Mouse (Mus musculus): ENCODE measurements around the gene Gm20388. TPM values are rescaled to one million over a fixed set of nuclear protein-coding genes. Genes with fewer than 3 reads are reported as not detected.

Gm20388 gene
- polyA plus RNA-seq, 1 experiment from 2014 or later = 3.6 TPM

DNA sequence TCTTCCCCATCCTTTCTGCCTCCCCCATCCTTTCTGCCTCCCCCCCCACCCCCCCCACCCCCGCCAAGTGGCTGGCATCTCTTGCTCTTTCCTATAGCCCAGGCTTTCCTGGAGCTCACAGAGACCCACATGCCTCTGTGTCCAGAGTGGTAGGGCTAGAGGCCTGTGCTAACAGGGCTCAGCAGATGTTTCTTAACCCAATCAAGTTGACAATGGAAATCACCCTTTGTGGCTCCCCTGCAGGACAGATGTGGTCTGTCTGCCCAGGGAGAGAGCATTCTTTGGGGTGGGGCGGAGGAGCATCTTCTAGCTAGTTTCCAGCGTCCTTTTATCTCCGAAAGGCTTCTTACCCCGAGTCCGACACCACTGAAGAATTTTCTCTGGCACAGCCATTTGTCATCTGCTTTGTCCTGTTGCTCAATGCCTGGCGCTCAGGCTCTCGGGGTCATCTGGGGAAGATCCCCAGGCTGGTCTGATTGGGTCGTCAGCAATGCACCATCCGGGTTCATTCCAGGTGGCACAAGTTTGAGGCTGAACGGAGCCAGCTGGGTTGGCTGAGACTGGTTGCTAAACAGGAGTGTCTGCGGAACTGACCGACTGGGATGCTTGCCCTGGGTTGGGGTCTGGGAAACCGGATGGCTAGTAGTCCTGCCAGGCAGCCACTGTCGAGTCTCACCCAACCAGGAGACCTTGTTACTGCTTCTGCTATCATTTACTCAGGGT lies 2157.3 kb downstream of the Gm20388 start:
- Histone ChIP-seq H3K27ac (replicated peaks) (0 out of 2 replicates have a peak overlapping the region, but pooled peaks have one; percentile 14), H3K4me1 (peaks cover 34% of the 10 kb centered on the region), H3K9me3 (no peaks in the 10 kb centered on the region), H3K36me3 (replicated peaks) (no peaks in the 10 kb centered on the region), H3K4me3 (no peak overlapping the region), H3K27me3 (replicated peaks; ENCODE audit: low read depth, poor library complexity, severe bottlenecking) (peaks cover 54% of the 10 kb centered on the region)
- no peak for DNase-seq (ENCODE audit: low spot score)
- WGBS = 77% methylated on average over 15 of the region's 15 CpGs

- H3K36me3 ChIP-seq (replicated peaks) = no peaks in the 10 kb centered on the region
- H3K27ac ChIP-seq (replicated peaks) = no peak overlapping the region
- WGBS = 86% methylated on average over 13 of the region's 13 CpGs
- H3K9me3 ChIP-seq = no peaks in the 10 kb centered on the region
- no peak overlapping the region for H3K4me3 ChIP-seq
- peaks cover 59% of the 10 kb centered on the region for H3K27me3 ChIP-seq (replicated peaks; ENCODE audit: low read depth, poor library complexity, severe bottlenecking)
- peaks cover 31% of the 10 kb centered on the region for H3K4me1 ChIP-seq
- no peak for DNase-seq (ENCODE audit: low spot score)
Observed at GRCm38 (mm10) chr8:122068609-122069008, 2158.0 kb downstream of the Gm20388 start.

DNA sequence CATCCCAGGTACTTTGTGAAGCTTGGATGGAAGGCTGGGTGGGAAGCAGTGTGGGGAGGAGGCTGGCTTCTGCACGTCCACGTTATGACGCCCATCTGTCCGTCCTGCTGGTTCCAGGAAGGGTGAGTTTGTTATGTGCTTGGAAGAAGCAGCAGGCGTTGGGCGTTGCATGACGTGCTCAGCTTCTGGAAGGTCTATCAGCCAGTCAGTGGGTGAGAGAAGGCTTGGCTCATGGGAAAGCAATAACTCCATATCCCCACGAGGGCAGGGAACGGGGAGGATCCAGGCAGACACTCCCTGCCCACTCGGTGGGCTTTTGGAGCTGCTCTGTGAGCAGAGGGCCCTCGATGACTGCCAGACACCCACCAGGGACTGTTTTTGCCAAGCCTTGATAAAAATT lies 2158.6 kb downstream of the Gm20388 start:
- no peak overlapping the region for H3K4me3 ChIP-seq
- no peak for DNase-seq (ENCODE audit: low spot score)
- H3K36me3 ChIP-seq (replicated peaks) = no peaks in the 10 kb centered on the region
- peaks cover 33% of the 10 kb centered on the region for H3K4me1 ChIP-seq
- H3K9me3 ChIP-seq = no peaks in the 10 kb centered on the region
- H3K27ac ChIP-seq (replicated peaks) = peak overlapping the region; percentile 24; the same call in 1 of the 2 replicates
- H3K27me3 ChIP-seq (replicated peaks; ENCODE audit: low read depth, poor library complexity, severe bottlenecking) = peaks cover 57% of the 10 kb centered on the region
- 88% methylated on average over 11 of the region's 11 CpGs for WGBS

DNA sequence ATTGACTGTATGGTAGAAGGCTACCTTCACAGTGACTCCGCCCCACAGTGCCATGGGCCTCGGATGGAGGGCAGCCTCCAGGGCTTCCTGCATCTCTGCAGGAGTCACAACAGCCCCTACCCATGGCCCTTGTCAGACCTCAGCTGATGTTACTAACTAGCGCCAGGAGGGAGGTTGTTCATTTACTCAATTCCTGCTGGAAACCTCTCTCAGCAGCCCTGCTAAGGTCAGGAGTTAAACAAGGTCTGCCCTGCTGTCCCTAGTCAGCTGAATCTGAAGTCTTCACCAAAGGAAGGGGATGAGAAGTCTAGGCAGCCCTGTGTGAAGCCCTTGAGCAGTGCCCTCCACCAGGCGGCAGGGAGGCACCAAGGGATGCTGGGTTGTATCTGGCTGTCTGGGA lies 2160.6 kb downstream of the Gm20388 start:
- WGBS = 62% methylated on average over 4 of the region's 4 CpGs
- Histone ChIP-seq H3K27me3 (replicated peaks; ENCODE audit: low read depth, poor library complexity, severe bottlenecking) (peaks cover 60% of the 10 kb centered on the region), H3K4me3 (no peak overlapping the region), H3K4me1 (peaks cover 38% of the 10 kb centered on the region), H3K36me3 (replicated peaks) (no peaks in the 10 kb centered on the region), H3K9me3 (no peaks in the 10 kb centered on the region), H3K27ac (replicated peaks) (no peak overlapping the region)
- DNase-seq (ENCODE audit: low spot score) = no peak

DNA sequence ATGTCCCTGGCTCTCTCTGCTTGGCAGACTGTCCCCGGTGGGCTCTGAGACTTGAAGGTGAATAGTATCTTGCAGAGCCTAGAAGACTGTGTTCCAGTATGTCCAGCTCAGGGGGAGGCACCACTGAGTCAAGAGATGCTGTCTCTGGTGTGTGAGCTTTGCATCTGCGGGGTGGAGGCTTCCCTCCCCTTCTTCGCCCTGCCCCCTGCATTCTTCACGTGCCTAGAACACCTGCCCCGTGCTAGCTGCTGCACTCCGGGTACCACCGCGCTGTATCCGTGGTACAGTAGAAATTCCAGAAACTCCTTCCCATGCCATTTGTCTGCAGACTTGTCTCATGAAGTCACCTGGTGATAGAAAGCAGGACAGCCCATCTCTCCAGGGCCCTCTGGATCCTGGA lies 2163.3 kb downstream of the Gm20388 start:
- no peak overlapping the region for H3K27ac ChIP-seq (replicated peaks)
- 83% methylated on average over 9 of the region's 9 CpGs for WGBS
- H3K9me3 ChIP-seq = no peaks in the 10 kb centered on the region
- H3K4me1 ChIP-seq = peaks cover 50% of the 10 kb centered on the region
- H3K4me3 ChIP-seq = no peak overlapping the region
- H3K27me3 ChIP-seq (replicated peaks; ENCODE audit: low read depth, poor library complexity, severe bottlenecking) = peaks cover 67% of the 10 kb centered on the region
- DNase-seq (ENCODE audit: low spot score) = no peak
- H3K36me3 ChIP-seq (replicated peaks) = no peaks in the 10 kb centered on the region

DNA sequence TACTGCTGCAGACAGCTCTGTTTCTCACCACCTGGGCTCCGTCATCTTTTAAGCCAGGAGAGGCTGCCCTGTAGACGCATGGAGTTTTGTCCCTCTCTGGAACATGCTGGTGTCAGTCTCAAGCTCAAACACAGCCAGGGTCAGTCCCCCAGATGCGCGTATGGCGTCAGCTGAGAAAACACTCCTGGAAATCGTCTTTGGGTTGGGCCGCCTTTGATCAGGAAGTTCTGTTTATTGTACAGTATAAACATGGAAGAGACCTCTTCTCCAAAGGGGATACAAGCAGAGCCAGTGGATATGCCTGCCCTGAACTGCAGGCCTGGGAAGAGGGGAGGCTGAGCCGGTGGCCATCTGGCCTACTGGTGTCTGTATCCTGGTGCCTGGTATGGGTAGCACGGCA lies 2163.8 kb downstream of the Gm20388 start:
- H3K9me3 ChIP-seq = no peaks in the 10 kb centered on the region
- peaks cover 54% of the 10 kb centered on the region for H3K4me1 ChIP-seq
- 74% methylated on average over 9 of the region's 9 CpGs for WGBS
- H3K27me3 ChIP-seq (replicated peaks; ENCODE audit: low read depth, poor library complexity, severe bottlenecking) = peaks cover 63% of the 10 kb centered on the region
- no peaks in the 10 kb centered on the region for H3K36me3 ChIP-seq (replicated peaks)
- H3K27ac ChIP-seq (replicated peaks) = no peak overlapping the region
- H3K4me3 ChIP-seq = no peak overlapping the region
- DNase-seq (ENCODE audit: low spot score) = peak; percentile 43

GRCm38 (mm10) chr8:122074977-122075376 lies 2164.3 kb downstream of the Gm20388 start:
- H3K36me3 ChIP-seq (replicated peaks) = no peaks in the 10 kb centered on the region
- H3K27me3 ChIP-seq (replicated peaks; ENCODE audit: low read depth, poor library complexity, severe bottlenecking) = peaks cover 59% of the 10 kb centered on the region
- 81% methylated on average over 4 of the region's 4 CpGs for WGBS
- no peak for DNase-seq (ENCODE audit: low spot score)
- no peak overlapping the region for H3K27ac ChIP-seq (replicated peaks)
- H3K4me1 ChIP-seq = peaks cover 60% of the 10 kb centered on the region
- no peaks in the 10 kb centered on the region for H3K9me3 ChIP-seq
- no peak overlapping the region for H3K4me3 ChIP-seq

DNA sequence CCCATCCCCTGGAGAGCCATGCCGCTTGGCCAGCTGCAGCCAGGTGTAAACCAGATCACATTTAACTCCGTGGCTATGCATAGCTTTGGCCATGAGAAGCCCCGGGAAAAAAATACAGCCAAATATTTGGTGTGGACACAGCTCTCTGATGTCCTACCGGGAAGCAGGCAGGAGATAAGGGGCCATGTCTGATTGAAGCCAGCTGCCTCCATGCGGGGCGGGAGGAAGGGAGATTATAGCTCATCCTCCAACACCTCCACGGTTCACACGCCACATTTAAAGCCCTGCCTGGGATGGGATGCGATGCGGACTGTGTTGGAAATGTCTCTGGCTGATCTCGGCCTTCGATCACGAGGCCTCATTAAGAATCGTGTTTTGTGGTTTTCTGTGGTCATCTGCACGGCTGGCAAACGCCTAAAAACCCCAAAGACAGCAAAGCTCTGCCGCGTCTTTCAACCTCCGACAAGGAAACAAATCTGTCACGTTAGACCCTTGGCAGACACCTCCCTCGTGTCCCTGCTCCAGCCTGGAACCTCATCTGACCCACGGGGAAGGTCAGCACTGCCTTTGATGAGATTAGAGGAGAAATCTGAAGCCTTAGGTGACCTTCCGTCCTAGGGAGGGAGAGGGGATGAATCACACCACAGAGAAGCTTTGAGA lies 2165.7 kb downstream of the Gm20388 start:
- Histone ChIP-seq H3K27ac (replicated peaks) (no peak overlapping the region), H3K9me3 (no peaks in the 10 kb centered on the region), H3K4me1 (peaks cover 60% of the 10 kb centered on the region), H3K27me3 (replicated peaks; ENCODE audit: low read depth, poor library complexity, severe bottlenecking) (peaks cover 60% of the 10 kb centered on the region), H3K4me3 (no peak overlapping the region), H3K36me3 (replicated peaks) (no peaks in the 10 kb centered on the region)
- DNase-seq (ENCODE audit: low spot score) = no peak
- WGBS = 51% methylated on average over 23 of the region's 23 CpGs

DNA sequence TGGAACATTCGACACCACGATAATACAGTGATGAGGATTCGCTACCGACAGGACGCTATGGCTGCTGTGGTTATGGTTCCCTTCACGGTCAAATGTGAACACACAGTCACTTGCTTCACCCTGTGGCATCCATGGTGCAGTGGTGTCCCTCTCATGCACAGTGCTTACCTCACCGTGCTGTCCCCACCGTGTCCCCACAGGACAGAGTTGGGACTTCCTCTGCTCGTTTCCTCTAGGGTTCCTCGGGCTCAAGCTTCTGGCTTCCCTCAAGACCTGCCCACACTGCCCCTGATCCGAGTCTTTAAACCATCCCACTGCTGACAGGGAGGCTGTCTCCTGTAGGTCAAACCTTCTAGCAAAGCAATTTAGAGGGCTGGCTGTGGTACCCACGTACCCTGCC lies 2167.7 kb downstream of the Gm20388 start:
- Histone ChIP-seq H3K36me3 (replicated peaks) (no peaks in the 10 kb centered on the region), H3K27me3 (replicated peaks; ENCODE audit: low read depth, poor library complexity, severe bottlenecking) (peaks cover 60% of the 10 kb centered on the region), H3K4me1 (peaks cover 59% of the 10 kb centered on the region), H3K27ac (replicated peaks) (no peak overlapping the region), H3K4me3 (no peak overlapping the region), H3K9me3 (no peaks in the 10 kb centered on the region)
- WGBS = 87% methylated on average over 12 of the region's 12 CpGs
- no peak for DNase-seq (ENCODE audit: low spot score)

GRCm38 (mm10) chr8:122079093-122079492 lies 2168.5 kb downstream of the Gm20388 start:
- no peak overlapping the region for H3K27ac ChIP-seq (replicated peaks)
- 56% methylated on average over 6 of the region's 6 CpGs for WGBS
- H3K4me3 ChIP-seq = no peak overlapping the region
- no peaks in the 10 kb centered on the region for H3K36me3 ChIP-seq (replicated peaks)
- peaks cover 57% of the 10 kb centered on the region for H3K4me1 ChIP-seq
- H3K9me3 ChIP-seq = no peaks in the 10 kb centered on the region
- DNase-seq (ENCODE audit: low spot score) = no peak
- H3K27me3 ChIP-seq (replicated peaks; ENCODE audit: low read depth, poor library complexity, severe bottlenecking) = peaks cover 55% of the 10 kb centered on the region

GRCm38 (mm10) chr8:122080347-122080746 lies 2169.7 kb downstream of the Gm20388 start:
- Histone ChIP-seq H3K4me1 (peaks cover 55% of the 10 kb centered on the region), H3K27ac (replicated peaks) (no peak overlapping the region)
- 59% methylated on average over 5 of the region's 5 CpGs for WGBS

GRCm38 (mm10) chr8:122083401-122083800 lies 2172.8 kb downstream of the Gm20388 start:
- Histone ChIP-seq H3K36me3 (replicated peaks) (no peaks in the 10 kb centered on the region), H3K27me3 (replicated peaks; ENCODE audit: low read depth, poor library complexity, severe bottlenecking) (peaks cover 40% of the 10 kb centered on the region; the same call in 1 of the 2 replicates)

More at GRCm38 (mm10) chr8:122080347-122080746, 2169.7 kb downstream of the Gm20388 start:
- DNase-seq (ENCODE audit: low spot score) = no peak
- no peaks in the 10 kb centered on the region for H3K9me3 ChIP-seq
- peaks cover 58% of the 10 kb centered on the region for H3K27me3 ChIP-seq (replicated peaks; ENCODE audit: low read depth, poor library complexity, severe bottlenecking)
- no peaks in the 10 kb centered on the region for H3K36me3 ChIP-seq (replicated peaks)
- no peak overlapping the region for H3K4me3 ChIP-seq

DNA sequence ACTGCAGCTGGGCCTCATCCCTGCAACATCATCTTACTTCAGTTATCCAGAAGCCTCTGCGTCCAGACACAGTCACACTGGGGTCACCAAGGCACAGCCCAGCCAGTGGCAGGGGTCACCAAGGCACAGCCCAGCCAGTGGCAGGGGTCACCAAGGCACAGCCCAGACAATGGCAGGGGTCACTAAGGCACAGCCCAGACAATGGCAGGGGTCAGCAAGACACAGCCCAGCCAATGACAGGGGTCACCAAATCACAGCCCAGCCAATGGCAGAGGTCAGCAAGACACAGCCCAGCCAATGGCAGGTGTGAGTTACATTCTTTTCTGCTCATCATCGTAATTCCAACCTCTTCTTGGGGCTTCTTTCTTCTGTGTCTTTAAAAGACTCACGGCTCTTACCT lies 2173.5 kb downstream of the Gm20388 start:
- H3K27me3 ChIP-seq (replicated peaks; ENCODE audit: low read depth, poor library complexity, severe bottlenecking) = peaks cover 36% of the 10 kb centered on the region; the same call in 1 of the 2 replicates
- 26% methylated on average over 3 of the region's 3 CpGs for WGBS

More at GRCm38 (mm10) chr8:122083401-122083800, 2172.8 kb downstream of the Gm20388 start:
- no peak overlapping the region for H3K4me3 ChIP-seq
- H3K27ac ChIP-seq (replicated peaks) = no peak overlapping the region
- H3K9me3 ChIP-seq = no peaks in the 10 kb centered on the region
- no peak for DNase-seq (ENCODE audit: low spot score)
- WGBS = 91% methylated on average over 6 of the region's 6 CpGs
- peaks cover 47% of the 10 kb centered on the region for H3K4me1 ChIP-seq

More for the DNA sequence above, 2173.5 kb downstream of the Gm20388 start:
- no peak overlapping the region for H3K27ac ChIP-seq (replicated peaks)
- no peak for DNase-seq (ENCODE audit: low spot score)
- H3K4me1 ChIP-seq = peaks cover 40% of the 10 kb centered on the region
- H3K9me3 ChIP-seq = no peaks in the 10 kb centered on the region
- no peaks in the 10 kb centered on the region for H3K36me3 ChIP-seq (replicated peaks)
- no peak overlapping the region for H3K4me3 ChIP-seq

Measured in embryonic facial prominence, embryonic 10.5 days (tissue).